Mouse (Mus musculus): ENCODE measurements around the gene Slx4ip. TPM values are rescaled to one million over a fixed set of nuclear protein-coding genes. Genes with fewer than 3 reads are reported as not detected.
"Not testable (repeated sequence)": the region's sequence is repeated elsewhere in the genome, so short reads cannot be mapped to it uniquely, and the experiment has no call there.

Slx4ip gene
- 1 to 10 TPM; 2.5 to 3.8 (median 3.1) TPM for total RNA-seq (2022)

- DNase-seq (ENCODE audit: low spot score in 2 of 2): peak; percentile 98 to 99
Observed at GRCm38 (mm10) chr2:136891068-136891950, at the start of gene Slx4ip, which contains the start of the genes AL731706.1 and Mkks. Gene Slx4ip (plus strand): TSS chr2:136891218. Gene AL731706.1 (minus strand): TSS chr2:136891389. Gene Mkks (minus strand): TSS chr2:136891389.

- no peak for DNase-seq (ENCODE audit: low spot score in 2 of 2)
Observed at GRCm38 (mm10) chr2:136850366-136850765, 40.7 kb upstream of the Slx4ip start.

GRCm38 (mm10) chr2:136854543-136855388 lies 36.3 kb upstream of the Slx4ip start:
- DNase-seq (ENCODE audit: low spot score in 2 of 2): no peak

GRCm38 (mm10) chr2:136885579-136885978 lies 5.4 kb upstream of the Slx4ip start, which contains the start of gene AL731706.2:
Gene AL731706.2 (minus strand): TSS chr2:136885679.
- no peak for DNase-seq (ENCODE audit: low spot score in 2 of 2)

- no peak for DNase-seq (ENCODE audit: low spot score in 2 of 2)
Observed at GRCm38 (mm10) chr2:136886846-136887245, 4.2 kb upstream of the Slx4ip start.

GRCm38 (mm10) chr2:136890716-136891067 lies 326 bp upstream of the Slx4ip start:
- not testable (repeated sequence) for DNase-seq (ENCODE audit: low spot score in 2 of 2)

GRCm38 (mm10) chr2:136891951-136892371 lies 943 bp downstream of the Slx4ip start:
- DNase-seq (ENCODE audit: low spot score in 2 of 2): peak; percentile 96

GRCm38 (mm10) chr2:136894494-136894893 lies 3.5 kb downstream of the Slx4ip start:
- DNase-seq (ENCODE audit: low spot score in 2 of 2): no peak

- DNase-seq (ENCODE audit: low spot score in 2 of 2): no peak
Observed at GRCm38 (mm10) chr2:136896131-136896530, 5.1 kb downstream of the Slx4ip start.

GRCm38 (mm10) chr2:136908596-136908995 lies 17.6 kb downstream of the Slx4ip start:
- no peak for DNase-seq (ENCODE audit: low spot score in 2 of 2)

- DNase-seq (ENCODE audit: low spot score in 2 of 2): no peak
Observed at GRCm38 (mm10) chr2:136909298-136909697, 18.3 kb downstream of the Slx4ip start.

- no peak for DNase-seq (ENCODE audit: low spot score in 2 of 2)
Observed at GRCm38 (mm10) chr2:136911958-136912411, 21.0 kb downstream of the Slx4ip start.

GRCm38 (mm10) chr2:136913021-136913420 lies 22.0 kb downstream of the Slx4ip start:
- no peak for DNase-seq (ENCODE audit: low spot score in 2 of 2)

GRCm38 (mm10) chr2:136914334-136914902 lies 23.4 kb downstream of the Slx4ip start:
- DNase-seq (ENCODE audit: low spot score in 2 of 2): no peak

- DNase-seq (ENCODE audit: low spot score in 2 of 2): peak in 1 of 2 experiments; percentile 15
Observed at GRCm38 (mm10) chr2:136919433-136919832, 28.4 kb downstream of the Slx4ip start.

- DNase-seq (ENCODE audit: low spot score in 2 of 2): no peak
Observed at GRCm38 (mm10) chr2:136920257-136920993, 29.4 kb downstream of the Slx4ip start.

- no peak for DNase-seq (ENCODE audit: low spot score in 2 of 2)
Observed at GRCm38 (mm10) chr2:136921003-136921408, 30.0 kb downstream of the Slx4ip start.

- DNase-seq (ENCODE audit: low spot score in 2 of 2): no peak
Observed at GRCm38 (mm10) chr2:136936391-136937288, 45.6 kb downstream of the Slx4ip start.

GRCm38 (mm10) chr2:136938249-136938648 lies 47.2 kb downstream of the Slx4ip start:
- no peak for DNase-seq (ENCODE audit: low spot score in 2 of 2)

GRCm38 (mm10) chr2:136946297-136946696 lies 55.3 kb downstream of the Slx4ip start:
- no peak for DNase-seq (ENCODE audit: low spot score in 2 of 2)

Data from gastrocnemius, adult 8-10 months (tissue).